Mouse (Mus musculus) urinary bladder, postnatal 25 days (tissue): ENCODE measurements around the gene Zfp148.

ENCODE experiments used
- DNase-seq: peaks from one replicate; pipeline ENCODE4 v3.0.0; 2022; ENCODE audit warnings: low spot score

The Zfp148 gene

GRCm38 (mm10) chr16:33531184-33531583 is 150.5 kb downstream of the Zfp148 start:
- no peak for DNase-seq

- no peak for DNase-seq
These were observed 155.8 kb downstream of the Zfp148 start for GRCm38 (mm10) chr16:33536456-33536855.

GRCm38 (mm10) chr16:33537499-33538225 is 157.0 kb downstream of the Zfp148 start:
- no peak for DNase-seq

- DNase-seq, result no peak
These were observed 163.7 kb downstream of the Zfp148 start for GRCm38 (mm10) chr16:33544346-33544745.

GRCm38 (mm10) chr16:33545530-33545929 is 164.9 kb downstream of the Zfp148 start:
- DNase-seq, result no peak

- DNase-seq, result no peak
These were observed 173.2 kb downstream of the Zfp148 start for GRCm38 (mm10) chr16:33553689-33554342.
